Mouse (Mus musculus): ENCODE results near the gene Hapln1. TPM values are rescaled to one million over a fixed set of nuclear protein-coding genes. Genes with fewer than 3 reads are reported as not detected.

The Hapln1 gene
- polyA plus RNA-seq, 1 experiment from 2014 or later: 27.3 TPM

- no peaks in the 10 kb centered on the region for H3K9me3 ChIP-seq
- 33% methylated on average over 4 of the region's 4 CpGs for WGBS
Measured at GRCm38 (mm10) chr13:89634137-89634683, 94.6 kb downstream of the Hapln1 start.

GRCm38 (mm10) chr13:89637012-89637411 is 97.4 kb downstream of the Hapln1 start:
- Histone ChIP-seq H3K27me3 (ENCODE audit: poor library complexity, severe bottlenecking) (no peaks in the 10 kb centered on the region), H3K4me1 (no peaks in the 10 kb centered on the region), H3K9me3 (no peaks in the 10 kb centered on the region), H3K27ac (no peak overlapping the region), H3K4me3 (no peak overlapping the region), H3K36me3 (replicated peaks) (no peaks in the 10 kb centered on the region)
- no peak for DNase-seq (ENCODE audit: extremely low spot score, low spot score)
- 88% methylated on average over 3 of the region's 3 CpGs for WGBS

More at GRCm38 (mm10) chr13:89634137-89634683, 94.6 kb downstream of the Hapln1 start:
- no peaks in the 10 kb centered on the region for H3K27me3 ChIP-seq (ENCODE audit: poor library complexity, severe bottlenecking)
- DNase-seq (ENCODE audit: extremely low spot score, low spot score): no peak
- H3K4me1 ChIP-seq: no peaks in the 10 kb centered on the region
- H3K36me3 ChIP-seq (replicated peaks): no peaks in the 10 kb centered on the region
- H3K27ac ChIP-seq: no peak overlapping the region
- H3K4me3 ChIP-seq: no peak overlapping the region

- no peak for DNase-seq (ENCODE audit: extremely low spot score, low spot score)
- H3K4me1 ChIP-seq: no peaks in the 10 kb centered on the region
- 92% methylated on average over 2 of the region's 2 CpGs for WGBS
- no peaks in the 10 kb centered on the region for H3K27me3 ChIP-seq (ENCODE audit: poor library complexity, severe bottlenecking)
- no peak overlapping the region for H3K4me3 ChIP-seq
- H3K36me3 ChIP-seq (replicated peaks): no peaks in the 10 kb centered on the region
- no peaks in the 10 kb centered on the region for H3K9me3 ChIP-seq
- H3K27ac ChIP-seq: no peak overlapping the region
Measured at GRCm38 (mm10) chr13:89645589-89645988, 106.0 kb downstream of the Hapln1 start.

- 81% methylated on average over 1 of the region's 1 CpGs for WGBS
- Histone ChIP-seq H3K36me3 (replicated peaks) (peaks cover 23% of the 10 kb centered on the region), H3K27ac (no peak overlapping the region), H3K9me3 (no peaks in the 10 kb centered on the region), H3K4me1 (no peaks in the 10 kb centered on the region), H3K27me3 (ENCODE audit: poor library complexity, severe bottlenecking) (no peaks in the 10 kb centered on the region), H3K4me3 (no peak overlapping the region)
- no peak for DNase-seq (ENCODE audit: extremely low spot score, low spot score)
Measured at GRCm38 (mm10) chr13:89652773-89653172, 113.2 kb downstream of the Hapln1 start.

GRCm38 (mm10) chr13:89653279-89653678 is 113.7 kb downstream of the Hapln1 start:
- H3K9me3 ChIP-seq: no peaks in the 10 kb centered on the region
- peaks cover 23% of the 10 kb centered on the region for H3K36me3 ChIP-seq (replicated peaks)
- no peaks in the 10 kb centered on the region for H3K4me1 ChIP-seq
- no peak overlapping the region for H3K27ac ChIP-seq
- 91% methylated on average over 2 of the region's 2 CpGs for WGBS
- no peak for DNase-seq (ENCODE audit: extremely low spot score, low spot score)
- H3K27me3 ChIP-seq (ENCODE audit: poor library complexity, severe bottlenecking): no peaks in the 10 kb centered on the region
- no peak overlapping the region for H3K4me3 ChIP-seq

GRCm38 (mm10) chr13:89657046-89657445 is 117.5 kb downstream of the Hapln1 start:
- 96% methylated on average over 11 of the region's 11 CpGs for WGBS
- Histone ChIP-seq H3K27ac (no peak overlapping the region), H3K27me3 (ENCODE audit: poor library complexity, severe bottlenecking) (no peaks in the 10 kb centered on the region), H3K4me1 (no peaks in the 10 kb centered on the region), H3K4me3 (no peak overlapping the region), H3K36me3 (replicated peaks) (peaks cover 40% of the 10 kb centered on the region), H3K9me3 (no peaks in the 10 kb centered on the region)
- no peak for DNase-seq (ENCODE audit: extremely low spot score, low spot score)

Other genes with a start within 250 kb of the Hapln1 start
- 27.3 and 38.5 TPM in 2 replicates for gene Vcan, start 202.7 kb downstream of the Hapln1 start, polyA plus RNA-seq (2016; fragmentation: Nextera tagmentation; extraction: Ambion mirVana)